In the genomic region with DNA sequence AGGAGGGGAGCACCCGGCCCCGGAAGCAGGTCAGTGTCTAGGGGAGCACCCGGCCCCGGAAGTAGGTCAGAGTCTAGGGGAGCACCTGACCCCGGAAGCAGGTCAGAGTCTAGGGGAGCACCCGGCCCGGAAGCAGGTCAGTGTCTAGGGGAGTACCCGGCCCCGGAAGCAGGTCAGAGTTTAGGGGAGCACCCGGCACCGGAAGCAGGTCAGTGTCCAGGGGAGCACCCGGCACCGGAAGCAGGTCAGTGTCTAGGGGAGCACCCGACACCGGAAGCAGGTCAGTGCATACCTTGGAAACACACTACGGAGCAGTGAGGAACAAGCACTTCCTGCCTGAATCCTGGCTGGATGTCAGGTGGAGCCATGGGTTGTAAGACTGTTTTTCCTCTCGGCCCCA, we compare ENCODE assay signal across 25 mouse cellular contexts. TPM values are rescaled to one million over a fixed set of nuclear protein-coding genes. Genes with fewer than 3 reads are reported as not detected.
A peak's percentile ranks its signal among the peaks of the same experiment; 100 is the strongest.
DNase-seq lines count a peak whose midpoint lies in the region; ATAC-seq and TF ChIP-seq lines count a peak whose summit lies in the region.
"Had no signal": no experiment of that assay in that cellular context is flagged by ENCODE, and none has a peak within 500 bp of the region (broad histone marks: within the 10 kb centered on the region; RNA-seq: fewer than 3 reads in every experiment).

No protein-coding gene starts in this region.

- no peaks in the 10 kb centered on the region for H3K9me3 ChIP-seq in heart, embryonic 10.5 days
- no peaks in the 10 kb centered on the region for H3K9me3 ChIP-seq in E14TG2a.4 (ENCODE audit: low read length)
- H3K9me3 ChIP-seq: embryonic facial prominence, embryonic 12.5 days; embryonic facial prominence, embryonic 15.5 days; heart, embryonic 13.5 days; hindbrain, embryonic 10.5 days had no signal

- H3K4me1 ChIP-seq in heart, embryonic 10.5 days = no peaks in the 10 kb centered on the region
- H3K4me1 ChIP-seq in E14TG2a.4 (replicated peaks; ENCODE audit: low read depth, low read length) = peaks cover 45% of the 10 kb centered on the region
- H3K4me1 ChIP-seq: embryonic facial prominence, embryonic 12.5 days; embryonic facial prominence, embryonic 15.5 days; heart, embryonic 13.5 days; hindbrain, embryonic 10.5 days had no signal

- 90% methylated on average over 17 of the region's 17 CpGs for WGBS in heart, embryonic 10.5 days

- no peak for TF ChIP-seq CTCF in E14TG2a.4 (conservative IDR thresholded peaks at IDR 0.05; ENCODE audit: low read length)

- H3K36me3 ChIP-seq in heart, embryonic 10.5 days = no peaks in the 10 kb centered on the region
- peaks cover 74% of the 10 kb centered on the region for H3K36me3 ChIP-seq in E14TG2a.4 (ENCODE audit: insufficient read depth, low read length)
- H3K36me3 ChIP-seq: embryonic facial prominence, embryonic 12.5 days; embryonic facial prominence, embryonic 15.5 days; heart, embryonic 13.5 days had no signal

- peak; percentile 4 for DNase-seq in heart, embryonic 10.5 days (ENCODE audit: low spot score)
- DNase-seq in heart, postnatal 10 days = no peak
- DNase-seq in R1 (ENCODE audit: low read depth, low spot score) = peak; percentile 88
- DNase-seq in retina, postnatal 1 day = no peak
- DNase-seq: adrenal gland, adult 8-10 months; adrenal gland, postnatal 25 days; cerebellum, adult 2 months; cerebellum, adult 9-11 months; cerebellum, postnatal 25 days; forebrain, postnatal 0 days; gastrocnemius, adult 2 months; gastrocnemius, postnatal 14 days; heart, adult 18-20 months had no signal

- intact Hi-C loops in heart, postnatal 10 days (cut with DNase I) = no loop called here

- H3K27me3 ChIP-seq in heart, embryonic 10.5 days (ENCODE audit: insufficient read depth, poor library complexity, severe bottlenecking) = no peaks in the 10 kb centered on the region
- H3K27me3 ChIP-seq in E14TG2a.4 (ENCODE audit: insufficient read depth, low read length) = no peaks in the 10 kb centered on the region
- H3K27me3 ChIP-seq: embryonic facial prominence, embryonic 12.5 days; embryonic facial prominence, embryonic 15.5 days; heart, embryonic 13.5 days had no signal

- no peak overlapping the region for H3K27ac ChIP-seq in heart, embryonic 10.5 days
- H3K27ac ChIP-seq: embryonic facial prominence, embryonic 12.5 days; embryonic facial prominence, embryonic 15.5 days; gastrocnemius, adult 2 months; heart, embryonic 13.5 days; hindbrain, embryonic 10.5 days; hindbrain, embryonic 14.5 days; hindbrain, postnatal 0 days had no signal

- H3K4me3 ChIP-seq in heart, embryonic 10.5 days = no peak overlapping the region
- peak overlapping the region; percentile 32 for H3K4me3 ChIP-seq in E14TG2a.4 (replicated peaks; ENCODE audit: low read length)
- H3K4me3 ChIP-seq: embryonic facial prominence, embryonic 12.5 days; embryonic facial prominence, embryonic 15.5 days; gastrocnemius, adult 2 months; heart, embryonic 13.5 days; hindbrain, embryonic 10.5 days had no signal

- ATAC-seq in megakaryocyte, adult 5-6 weeks (ENCODE audit: poor library complexity, severe bottlenecking) = no peak
- ATAC-seq: activated CD4-positive, CD25-positive, alpha-beta regulatory T cell, adult 4 months; forebrain, embryonic 14.5 days; forebrain, postnatal 0 days; hindbrain, postnatal 0 days; inflammation-experienced regulatory T-cells, adult 6 months; intestine, postnatal 0 days had no signal

RNA-seq across cellular contexts. Expression of a gene that starts 19.0 kb away (rescaled TPM):
- polyA plus RNA-seq in heart, embryonic 10.5 days (2016; fragmentation: Nextera tagmentation; extraction: Ambion mirVana) = 3.5 and 3.7 TPM in 2 replicates
- 1 to 10 TPM; 2.2 to 2.4 TPM for total RNA-seq in heart, postnatal 10 days (2021)
- total RNA-seq in megakaryocyte, adult 5-6 weeks (2015) = 0.13 and 0.27 TPM in 2 replicates
- total RNA-seq in megakaryocyte, adult 5-6 weeks (2017) = 0.26 and 2.2 TPM in 2 replicates
- polyA plus RNA-seq: inflammation-experienced regulatory T-cells, adult 6 months had no signal

RNA-seq across cellular contexts. Expression of a gene that starts 58.7 kb away (rescaled TPM):
- polyA plus RNA-seq in heart, embryonic 10.5 days (2016; fragmentation: Nextera tagmentation; extraction: Ambion mirVana) = 55.5 and 72.0 TPM in 2 replicates
- 10 to 100 TPM in 1 of 2 experiments, 1 to 10 TPM in 1; 5.9 to 10.7 TPM for total RNA-seq in heart, postnatal 10 days (2021)
- total RNA-seq in megakaryocyte, adult 5-6 weeks (2015) = 12.3 and 20.3 TPM in 2 replicates
- 9.9 and 10.1 TPM in 2 replicates for total RNA-seq in megakaryocyte, adult 5-6 weeks (2017)

Comparison
In these comparisons a context has a peak if more than half of its experiments do, and no peak if none do; other contexts are left out.
1. DNase-seq: peak in heart, embryonic 10.5 days (single experiment) and R1 (single experiment); none in heart, postnatal 10 days (0 of 2) and retina, postnatal 1 day (single experiment).